Mouse (Mus musculus) G1E (cell line): ENCODE data around the gene Izumo2. TPM values are rescaled to one million over a fixed set of nuclear protein-coding genes. Genes with fewer than 3 reads are reported as not detected.
"Not testable (repeated sequence)": the region's sequence is repeated elsewhere in the genome, so short reads cannot be mapped to it uniquely, and the experiment has no call there.

Experiments used
- ATAC-seq: 2 replicates; pipeline ENCODE4 v1.8.0; 2016; ENCODE audit warnings: mild to moderate bottlenecking; ENCODE audit not compliant: insufficient number of reproducible peaks, poor library complexity, low FRiP score, severe bottlenecking; ENCODE audit errors: extremely low read depth
- DNase-seq: peaks from one replicate; pipeline ENCODE4 v3.0.0; 2012; ENCODE audit warnings: low spot score
- H3K27me3 ChIP-seq: 2 replicates; pipeline ENCODE4 v1.6.1; 2012; ENCODE audit warnings: mild to moderate bottlenecking, low read length, inconsistent platforms; ENCODE audit not compliant: insufficient read depth
- H3K36me3 ChIP-seq: replicated peaks from 2 replicates; pipeline ENCODE3; 2012; ENCODE audit warnings: mild to moderate bottlenecking, inconsistent platforms
- H3K4me1 ChIP-seq: 2 replicates; pipeline ENCODE4 v1.6.1; 2012; ENCODE audit warnings: low read depth, low read length, inconsistent platforms, mixed read lengths; ENCODE audit not compliant: insufficient read depth
- H3K4me3 ChIP-seq: 2 replicates; pipeline ENCODE4 v1.5.1; 2012; ENCODE audit warnings: low read depth, mild to moderate bottlenecking, inconsistent platforms, low read length, moderate library complexity, mixed read lengths
- H3K9me3 ChIP-seq: replicated peaks from 2 replicates; pipeline ENCODE4 v1.6.1; 2012; ENCODE audit warnings: inconsistent platforms
- CTCF ChIP-seq: IDR thresholded peaks from 2 replicates; pipeline ENCODE4 v1.5.1; 2012; ENCODE audit warnings: low read depth, low read length, inconsistent platforms, mixed read lengths
- GATA1 ChIP-seq: IDR thresholded peaks from 2 replicates; pipeline ENCODE4 v1.6.1; 2012; ENCODE audit warnings: borderline replicate concordance, low read length, inconsistent platforms, mixed read lengths
- GATA2 ChIP-seq: IDR thresholded peaks from 2 replicates; pipeline ENCODE4 v1.6.1; 2012; ENCODE audit warnings: low read depth, low read length, inconsistent platforms, borderline replicate concordance
- POLR2AphosphoS5 ChIP-seq: IDR thresholded peaks from 2 replicates; pipeline ENCODE4 v1.6.1; 2012; ENCODE audit warnings: low read depth, low read length, inconsistent platforms; ENCODE audit not compliant: insufficient replicate concordance
- TAL1 ChIP-seq: conservative IDR thresholded peaks from 2 replicates; pipeline ENCODE4 v1.6.1; 2012; ENCODE audit warnings: low read depth, low read length, inconsistent platforms, mixed read lengths
- polyA plus RNA-seq: library from polyadenylated mRNA; stranded (reverse); fragments of >175 nt; gene quantifications from 2 replicates; pipeline ENCODE4 v1.2.3, GENCODE M21; 2012
- total RNA-seq, 2 experiments: library from RNA; stranded (forward) in 1 of 2; stranded (reverse) in 1 of 2; fragments of 200-1000 nt in 1 of 2; fragments of >200 nt in 1 of 2; fragmentation: Nextera tagmentation in 1 of 2; gene quantifications; 2 replicates each; pipeline ENCODE4 v1.2.3; 2014 to 2017

Gene Izumo2
- total and polyA plus RNA-seq, 3 experiments = not detected

DNA sequence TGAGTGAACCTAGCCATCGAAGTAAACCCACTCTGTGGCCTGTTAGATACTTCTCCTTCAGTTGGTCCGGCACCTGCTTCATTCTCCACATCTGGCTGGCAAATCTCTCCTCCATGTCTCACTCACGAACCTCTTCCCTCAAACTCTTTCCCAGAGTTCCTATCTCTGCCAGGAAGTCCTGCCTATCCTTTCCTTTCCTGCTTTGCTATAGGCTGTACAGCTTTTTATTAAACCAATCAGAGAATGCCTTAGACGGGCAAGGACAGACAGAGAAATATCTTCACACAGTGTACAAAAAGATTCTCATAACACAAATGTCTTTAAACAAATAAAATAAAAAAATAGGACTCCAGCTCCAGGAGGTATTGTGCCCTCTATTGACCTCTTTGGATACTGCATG, 3.5 kb upstream of the Izumo2 start:
- no peak overlapping the region for H3K4me3 ChIP-seq
- ATAC-seq = no peak
- TF ChIP-seq GATA2 (no peak), CTCF (no peak), GATA1 (no peak), TAL1 (no peak), POLR2AphosphoS5 (no peak)
- no peaks in the 10 kb centered on the region for H3K36me3 ChIP-seq
- peaks cover 3% of the 10 kb centered on the region; the same call in 1 of the 2 replicates for H3K27me3 ChIP-seq
- H3K4me1 ChIP-seq = peaks cover 5% of the 10 kb centered on the region
- 0 out of 2 replicates have a peak, but pooled peaks cover 3% of the 10 kb centered on the region for H3K9me3 ChIP-seq
- DNase-seq = no peak

DNA sequence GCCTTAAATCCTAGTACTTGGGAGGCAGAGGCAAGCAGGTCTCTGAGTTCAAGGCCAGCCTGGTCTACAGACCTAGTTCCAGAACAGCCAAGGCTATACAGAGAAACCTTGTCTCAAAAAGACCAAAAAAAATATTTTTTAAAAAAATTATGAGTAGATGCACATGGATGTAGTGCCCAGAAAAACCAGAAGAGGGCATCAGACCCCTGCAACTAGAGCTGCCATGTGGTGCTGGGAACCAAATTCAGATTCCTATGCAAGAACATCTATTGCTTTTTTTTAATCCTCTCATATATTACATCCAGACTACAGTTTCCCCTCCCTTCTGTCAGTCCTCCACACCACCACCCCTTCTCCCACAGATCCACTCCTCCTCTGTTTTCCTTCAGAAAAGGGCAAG, 2.2 kb upstream of the Izumo2 start:
- H3K4me1 ChIP-seq = no peaks in the 10 kb centered on the region
- no peaks in the 10 kb centered on the region for H3K36me3 ChIP-seq
- ATAC-seq = no peak
- no peak for DNase-seq
- no peaks in the 10 kb centered on the region; the same call in 1 of the 2 replicates for H3K27me3 ChIP-seq
- H3K4me3 ChIP-seq = no peak overlapping the region
- peaks cover 3% of the 10 kb centered on the region; the same call in 1 of the 2 replicates for H3K9me3 ChIP-seq
- TF ChIP-seq GATA2 (no peak), TAL1 (no peak), POLR2AphosphoS5 (no peak), CTCF (no peak), GATA1 (no peak)

DNA sequence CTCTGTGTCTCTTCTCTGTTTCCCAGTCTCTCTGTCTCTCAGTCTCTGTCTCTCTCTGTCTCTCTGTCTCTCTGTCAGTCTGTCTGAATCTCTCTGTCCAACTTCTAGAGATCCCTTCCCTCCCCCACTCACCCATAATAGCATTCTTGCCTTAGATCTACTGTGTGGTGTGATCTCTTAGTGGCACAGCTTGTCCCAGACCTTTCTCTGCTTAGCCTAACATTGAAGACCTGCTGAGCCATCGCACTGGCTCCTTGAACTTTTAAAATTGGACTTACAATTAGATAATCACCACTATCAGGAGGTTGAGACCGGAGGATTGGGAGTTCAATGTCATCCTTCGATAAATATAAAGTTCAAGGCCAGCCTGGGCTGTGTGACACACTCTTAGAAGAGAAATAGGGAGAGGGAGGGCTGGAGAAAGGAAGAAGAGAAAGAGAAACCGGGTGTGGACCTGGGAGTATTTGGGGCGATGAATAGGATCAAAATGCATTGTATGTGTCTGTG, 1.3 kb upstream of the Izumo2 start:
- Histone ChIP-seq H3K4me3 (no peak overlapping the region), H3K9me3 (peaks cover 3% of the 10 kb centered on the region; the same call in 1 of the 2 replicates), H3K36me3 (no peaks in the 10 kb centered on the region), H3K27me3 (no peaks in the 10 kb centered on the region; the same call in 1 of the 2 replicates), H3K4me1 (no peaks in the 10 kb centered on the region)
- DNase-seq (no peak), ATAC-seq (no peak)
- TF ChIP-seq POLR2AphosphoS5 (no peak), CTCF (no peak), GATA2 (no peak), GATA1 (no peak), TAL1 (no peak)

DNA sequence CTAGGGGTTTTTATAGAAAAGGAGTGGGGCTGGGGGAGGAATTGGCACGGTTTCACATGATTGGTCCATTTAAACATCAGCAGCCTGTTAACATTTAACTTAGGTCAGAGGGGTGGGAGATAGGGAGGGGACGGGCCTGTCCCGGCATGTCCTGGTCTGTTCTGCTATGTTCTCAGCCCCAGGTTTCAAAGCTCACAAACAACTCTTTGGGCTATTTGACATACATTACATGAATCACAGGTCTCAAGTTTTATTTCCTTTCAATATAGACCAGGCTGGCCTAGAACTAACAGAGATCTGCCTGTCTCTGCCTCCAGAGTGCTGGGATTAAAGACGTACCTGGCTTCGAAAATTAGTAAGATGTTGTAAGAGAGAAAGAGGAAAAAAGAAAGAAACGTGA, 449 bp upstream of the Izumo2 start:
- not testable (repeated sequence) for H3K27me3 ChIP-seq, H3K36me3 ChIP-seq, ATAC-seq, H3K4me3 ChIP-seq, DNase-seq, H3K9me3 ChIP-seq, H3K4me1 ChIP-seq

DNA sequence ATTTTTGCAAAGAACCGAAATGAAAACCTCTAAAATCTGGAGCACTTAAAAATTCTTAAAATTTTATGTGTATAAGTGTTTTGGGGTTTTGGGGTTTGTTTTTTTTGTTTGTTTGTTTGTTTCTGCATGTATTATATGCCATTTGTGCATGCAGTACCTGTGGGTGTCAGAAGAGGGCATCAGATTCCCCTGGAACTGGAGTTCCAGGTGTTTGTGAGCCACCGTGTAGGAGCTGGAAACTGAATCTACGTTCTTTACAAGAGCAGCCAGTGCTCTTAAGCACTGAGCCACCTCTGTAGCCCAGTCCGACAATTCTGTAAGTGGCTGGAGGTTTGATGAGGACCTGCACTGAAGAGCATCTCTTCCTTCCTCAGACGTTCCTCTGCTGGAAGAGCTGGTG, 1.3 kb downstream of the Izumo2 start:
- H3K9me3 ChIP-seq = peaks cover 3% of the 10 kb centered on the region; the same call in 1 of the 2 replicates
- no peak for ATAC-seq
- no peaks in the 10 kb centered on the region; the same call in 1 of the 2 replicates for H3K27me3 ChIP-seq
- no peak for DNase-seq
- H3K36me3 ChIP-seq = no peaks in the 10 kb centered on the region
- TF ChIP-seq GATA2 (no peak), TAL1 (no peak), GATA1 (no peak), POLR2AphosphoS5 (no peak), CTCF (no peak)
- H3K4me1 ChIP-seq = no peaks in the 10 kb centered on the region
- no peak overlapping the region for H3K4me3 ChIP-seq

DNA sequence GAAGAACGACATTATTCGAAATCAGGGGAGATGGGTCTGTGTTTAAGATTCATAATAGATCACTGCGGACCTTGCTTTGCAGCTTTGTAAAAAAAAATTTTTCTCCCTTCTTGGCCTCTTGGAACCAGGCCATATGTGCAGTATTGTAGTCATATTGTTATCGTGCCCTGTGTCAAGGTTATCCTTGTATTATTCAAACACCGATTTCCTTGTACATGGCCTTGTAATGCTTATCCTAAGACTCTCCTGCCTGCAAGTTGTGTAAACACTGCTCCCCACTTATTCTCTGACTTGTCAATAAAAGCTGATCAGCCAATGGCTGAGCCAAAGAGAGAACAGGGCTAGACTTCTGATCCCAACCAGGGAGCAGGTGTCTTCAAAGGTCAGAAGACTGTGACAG, 13.5 kb downstream of the Izumo2 start:
- peaks cover 2% of the 10 kb centered on the region; the same call in 1 of the 2 replicates for H3K4me1 ChIP-seq
- TF ChIP-seq POLR2AphosphoS5 (no peak), CTCF (no peak), GATA2 (no peak), GATA1 (no peak), TAL1 (no peak)
- peaks cover 15% of the 10 kb centered on the region for H3K27me3 ChIP-seq
- ATAC-seq = no peak
- H3K9me3 ChIP-seq = no peaks in the 10 kb centered on the region
- H3K36me3 ChIP-seq = no peaks in the 10 kb centered on the region
- no peak for DNase-seq
- H3K4me3 ChIP-seq = no peak overlapping the region
